Mouse (Mus musculus): ENCODE measurements around the gene Gm3002. TPM values are rescaled to one million over a fixed set of nuclear protein-coding genes. Genes with fewer than 3 reads are reported as not detected.

Gm3002 gene
- 0.43 and 0.47 TPM in 2 replicates for polyA plus RNA-seq (2021; fragmentation: Nextera tagmentation)
- long read RNA-seq, experiment 1, partial matches to known transcripts: 0 of 11 reads
- long read RNA-seq, experiment 1, other reads (novel, unspliced or antisense): 11 of 11 reads
- long read RNA-seq, experiment 2, partial matches to known transcripts: 1 of 2 reads
- long read RNA-seq, experiment 2, other reads (novel, unspliced or antisense): 1 of 2 reads

GRCm38 (mm10) chr14:3809774-3810173, at the start of gene Gm3002:
Gene Gm3002, plus strand, starts transcription at chr14:3810074.

GRCm38 (mm10) chr14:3845945-3846344, 36.1 kb downstream of the Gm3002 start, which contains the start of gene Gm3033:
Gene Gm3033, plus strand, starts transcription at chr14:3846245.

GRCm38 (mm10) chr14:3883872-3884271, 74.0 kb downstream of the Gm3002 start, which contains the start of gene Gm2916:
Gene Gm2916, plus strand, starts transcription at chr14:3884172.

GRCm38 (mm10) chr14:3931456-3931855, 121.6 kb downstream of the Gm3002 start, which contains the start of gene Gm3029:
Gene Gm3029, plus strand, starts transcription at chr14:3931756.

GRCm38 (mm10) chr14:3963247-3963646, 153.4 kb downstream of the Gm3002 start, which contains the start of gene Gm3095:
Gene Gm3095, plus strand, starts transcription at chr14:3963547.

GRCm38 (mm10) chr14:3998094-3998493, 188.2 kb downstream of the Gm3002 start, which contains the start of gene Gm3099:
Gene Gm3099, plus strand, starts transcription at chr14:3998394.

Other genes with a start within 250 kb of the Gm3002 start
- gene Gm3012, start 175.6 kb upstream of the Gm3002 start, polyA plus RNA-seq (2021; fragmentation: Nextera tagmentation): not detected in 2 replicates
- gene Gm3020, start 158.0 kb upstream of the Gm3002 start, polyA plus RNA-seq (2021; fragmentation: Nextera tagmentation): 1.3 and 2.3 TPM in 2 replicates
- not detected in 2 replicates for gene Gm3043, start 121.3 kb upstream of the Gm3002 start, polyA plus RNA-seq (2021; fragmentation: Nextera tagmentation)
- not detected in 2 replicates for gene Gm3033, start 36.2 kb downstream of the Gm3002 start, polyA plus RNA-seq (2021; fragmentation: Nextera tagmentation)
- gene Gm2916, start 74.1 kb downstream of the Gm3002 start, polyA plus RNA-seq (2021; fragmentation: Nextera tagmentation): 0.14 and 0.17 TPM in 2 replicates
- gene Gm3029, start 121.7 kb downstream of the Gm3002 start, polyA plus RNA-seq (2021; fragmentation: Nextera tagmentation): not detected in 2 replicates
- 0.15 TPM in 1 of 2 replicates, not detected in the other for gene Gm3095, start 153.5 kb downstream of the Gm3002 start, polyA plus RNA-seq (2021; fragmentation: Nextera tagmentation)
- gene Gm3099, start 188.3 kb downstream of the Gm3002 start, polyA plus RNA-seq (2021; fragmentation: Nextera tagmentation): not detected in 2 replicates
- gene Gm5796, start 213.9 kb downstream of the Gm3002 start, polyA plus RNA-seq (2021; fragmentation: Nextera tagmentation): 0.12 and 0.18 TPM in 2 replicates

Measured in left cerebral cortex, adult 6 months (tissue).